Mouse (Mus musculus) mesoderm, embryonic 11.5 days (tissue): Measurements from ENCODE around the gene Zfp990.
"Not testable (repeated sequence)": the region's sequence is repeated elsewhere in the genome, so short reads cannot be mapped to it uniquely, and the experiment has no call there.

Experiments used
- DNase-seq: peaks from one replicate; pipeline ENCODE4 v3.0.0-alpha.2; 2012; ENCODE audit warnings: low read depth, low spot score

The Zfp990 gene

DNA sequence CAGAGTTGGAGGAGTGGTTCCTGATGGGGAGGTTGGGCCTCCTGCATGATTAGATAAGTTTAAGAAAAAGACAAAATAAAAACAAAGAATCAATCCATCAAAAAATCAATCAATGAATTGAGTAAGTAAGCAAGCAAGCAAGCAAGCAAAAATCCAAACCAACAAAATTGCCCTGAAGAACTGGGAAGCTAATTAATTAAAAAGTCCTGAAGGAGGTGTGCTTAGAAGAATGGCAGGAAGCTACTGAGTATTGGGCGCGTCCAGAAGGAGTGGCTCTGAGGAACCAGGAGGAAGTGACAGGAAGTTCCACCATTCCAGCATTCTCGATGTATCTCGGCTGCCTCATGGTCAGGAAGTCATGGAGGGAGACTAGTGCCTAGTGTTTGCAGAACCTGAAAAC, at the start of gene Zfp990:
Zfp990 (plus strand) TSS at position 301 of the 400 bp plus-strand sequence.
- DNase-seq: not testable (repeated sequence)

DNA sequence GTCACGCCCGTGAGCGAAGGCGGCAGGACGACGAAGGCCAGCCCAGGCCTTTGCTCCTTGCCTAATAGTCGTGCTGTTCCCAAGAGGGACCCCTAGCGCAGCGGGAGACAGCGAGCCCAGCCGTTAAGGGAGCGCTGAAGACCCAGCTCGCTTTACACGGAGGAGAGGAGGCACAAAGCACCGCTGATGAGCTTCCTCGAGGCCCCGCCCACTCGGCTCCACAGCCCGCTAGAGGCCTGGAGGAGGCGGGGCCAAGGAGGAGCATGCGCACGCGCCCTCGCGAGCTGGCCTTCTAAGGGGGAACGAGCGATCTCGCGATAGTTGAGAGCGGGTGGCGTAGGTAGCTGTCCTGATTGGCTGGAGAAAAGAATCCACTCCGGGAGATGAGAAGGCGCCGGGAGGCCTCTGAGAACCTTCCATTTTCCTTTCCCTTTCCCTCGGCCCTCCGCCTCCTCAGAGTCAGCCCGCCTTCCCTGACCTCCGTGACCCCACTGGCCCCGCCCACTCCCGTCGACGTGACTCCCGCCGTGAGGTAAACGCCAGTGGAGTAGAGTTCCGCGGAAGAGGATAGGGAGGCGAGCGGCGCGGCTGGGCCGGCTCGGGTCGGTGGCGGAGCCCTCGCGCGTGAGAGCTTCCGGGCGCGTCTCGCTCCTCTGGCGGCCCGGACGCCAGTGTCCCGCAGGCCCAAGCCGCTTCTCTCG, 46.9 kb upstream of the Zfp990 start:
- DNase-seq: not testable (repeated sequence)

DNA sequence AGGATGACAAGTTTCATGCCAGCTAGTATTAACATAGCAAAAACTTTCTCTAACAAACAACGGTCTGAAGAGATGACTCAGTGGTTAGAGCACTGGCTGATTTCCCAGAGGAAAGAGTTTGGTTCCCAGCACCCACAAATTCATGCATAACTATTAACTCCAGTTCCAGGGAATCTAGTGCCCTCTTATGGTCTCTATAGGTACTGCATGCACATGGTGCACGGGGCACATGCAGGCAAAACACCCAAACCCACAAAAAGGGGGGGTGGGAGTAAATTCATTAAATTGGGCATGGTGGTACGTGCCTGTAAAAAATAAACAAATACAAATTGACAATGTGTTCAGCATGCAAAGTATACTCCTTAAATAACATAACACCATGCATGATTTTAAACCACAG, 32.4 kb upstream of the Zfp990 start:
- DNase-seq: no peak

DNA sequence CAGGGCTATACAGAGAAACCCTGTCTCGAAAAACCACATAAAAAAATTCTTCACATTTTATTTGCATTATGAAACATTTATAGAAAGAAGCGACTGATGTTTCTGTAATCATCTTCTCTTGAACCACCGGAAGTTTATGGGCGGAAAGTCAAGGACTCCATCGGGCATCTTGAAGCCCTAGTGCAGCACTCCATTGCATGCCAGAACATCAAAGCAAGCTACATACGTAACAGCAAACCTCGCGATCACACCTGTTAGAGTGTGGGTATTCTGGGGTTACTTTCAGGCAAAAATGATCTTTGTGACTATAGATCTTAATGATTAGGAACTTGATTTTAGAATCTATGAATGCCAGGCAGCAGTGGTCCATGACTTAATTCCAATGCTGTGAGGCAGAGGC, 29.9 kb upstream of the Zfp990 start:
- DNase-seq: not testable (repeated sequence)

- no peak for DNase-seq
These were observed 21.2 kb upstream of the Zfp990 start for GRCm38 (mm10) chr4:145489396-145489795.

- DNase-seq: no peak
These were observed 18.4 kb upstream of the Zfp990 start for GRCm38 (mm10) chr4:145492132-145492531.

- not testable (repeated sequence) for DNase-seq
These were observed 17.2 kb upstream of the Zfp990 start for GRCm38 (mm10) chr4:145493316-145493715.

GRCm38 (mm10) chr4:145514637-145515036, 4.1 kb downstream of the Zfp990 start:
- not testable (repeated sequence) for DNase-seq

DNA sequence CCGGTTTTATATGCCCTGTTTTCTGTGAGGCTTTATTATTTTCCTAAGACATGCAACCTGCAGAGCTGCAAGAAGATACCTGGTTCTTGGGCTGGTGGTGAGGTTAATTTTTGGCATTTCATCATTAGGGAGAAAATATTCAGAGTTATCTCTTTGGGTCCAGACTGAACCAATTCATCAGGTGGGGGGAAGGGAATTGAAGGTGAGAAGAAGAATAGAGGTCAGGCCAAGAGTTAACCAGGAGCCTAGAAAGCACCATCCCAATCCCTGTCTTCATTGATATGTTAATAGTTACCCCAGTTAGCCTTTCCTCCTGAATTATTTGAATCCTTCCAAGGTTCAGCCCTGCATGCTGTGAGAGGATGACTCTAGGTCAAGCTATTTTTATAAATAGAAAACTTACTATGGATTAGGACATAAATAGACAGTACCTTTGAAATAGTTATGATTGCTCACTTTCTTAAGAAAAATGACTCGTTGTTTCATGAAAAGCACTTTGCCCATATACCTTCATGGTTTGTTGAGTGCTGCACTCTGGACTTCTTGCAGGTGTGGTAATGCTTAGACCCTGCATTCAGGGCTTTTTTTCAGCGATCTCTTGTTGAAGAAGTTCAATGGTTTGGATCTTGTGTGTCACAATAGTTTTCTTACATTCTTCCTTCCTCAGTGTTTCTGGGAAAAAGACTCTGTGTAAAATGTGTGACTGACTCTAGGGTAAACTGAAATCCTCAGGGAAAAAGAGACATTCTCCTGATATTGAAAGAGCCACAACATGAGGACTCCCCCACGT, 5.4 kb downstream of the Zfp990 start:
- DNase-seq: not testable (repeated sequence)

DNA sequence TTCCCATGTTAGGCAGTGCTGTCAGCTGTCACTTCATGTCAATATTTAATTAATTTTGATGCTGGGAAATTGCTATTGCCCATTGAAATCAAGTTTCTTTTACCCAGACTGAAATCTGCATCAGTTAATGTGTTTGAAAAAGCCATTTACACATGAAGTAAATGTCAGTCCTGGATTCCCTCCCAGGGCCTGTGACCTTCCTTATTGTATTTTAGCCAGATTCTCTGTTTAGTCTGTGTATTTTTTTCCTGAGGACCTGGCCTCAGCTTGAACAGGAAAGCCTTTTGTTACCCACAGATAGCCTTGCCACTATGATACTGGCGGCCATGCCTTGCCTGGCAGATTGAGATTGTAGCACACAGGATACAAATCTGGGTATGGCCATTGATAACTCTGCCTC, 6.8 kb downstream of the Zfp990 start:
- not testable (repeated sequence) for DNase-seq

GRCm38 (mm10) chr4:145543861-145544260, 33.3 kb downstream of the Zfp990 start:
- not testable (repeated sequence) for DNase-seq

GRCm38 (mm10) chr4:145545106-145545505, 34.5 kb downstream of the Zfp990 start:
- DNase-seq: not testable (repeated sequence)

- DNase-seq: not testable (repeated sequence)
These were observed 35.3 kb downstream of the Zfp990 start for GRCm38 (mm10) chr4:145545734-145546349.

GRCm38 (mm10) chr4:145546477-145546876, 35.9 kb downstream of the Zfp990 start:
- not testable (repeated sequence) for DNase-seq

- no peak for DNase-seq
These were observed 46.1 kb downstream of the Zfp990 start for GRCm38 (mm10) chr4:145556680-145557079.

- DNase-seq: no peak
These were observed 49.0 kb downstream of the Zfp990 start for GRCm38 (mm10) chr4:145559505-145560099.

DNA sequence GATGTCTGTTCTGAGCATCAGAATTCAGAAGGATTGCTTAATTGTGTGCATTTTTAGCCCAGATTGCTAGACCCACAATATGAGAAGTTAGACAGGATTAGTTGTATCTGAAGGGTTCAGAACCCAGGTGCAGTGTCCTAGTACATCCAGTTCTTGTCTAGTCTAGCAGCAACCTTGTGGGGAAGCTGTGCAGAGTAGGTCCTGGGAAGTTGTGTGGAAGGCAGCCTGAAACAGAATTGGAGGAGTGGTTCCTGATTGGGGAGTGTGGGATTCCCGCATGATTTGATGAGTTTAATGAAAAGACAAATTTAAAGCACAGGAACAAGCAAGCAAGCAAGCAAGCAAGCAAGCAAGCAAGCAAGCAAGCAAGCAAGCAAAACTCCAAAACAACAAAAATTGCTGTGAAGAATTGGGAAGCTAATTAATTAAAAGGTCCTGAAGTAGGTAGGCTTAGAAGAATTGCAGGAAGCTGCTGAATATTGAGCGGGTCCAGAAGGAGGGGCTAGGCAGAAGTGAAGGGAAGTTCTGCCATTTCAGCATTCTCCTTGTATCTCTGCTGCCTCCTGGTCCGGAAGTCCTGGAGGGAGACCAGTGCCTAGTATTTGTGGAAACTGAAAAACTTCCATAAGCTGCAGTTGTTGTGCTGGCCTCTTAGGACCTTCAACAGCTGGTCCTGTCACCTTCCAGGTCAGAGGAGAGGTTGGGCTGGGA, 53.7 kb downstream of the Zfp990 start:
- DNase-seq: no peak

GRCm38 (mm10) chr4:145570461-145570860, 59.9 kb downstream of the Zfp990 start:
- DNase-seq: not testable (repeated sequence)

- DNase-seq: not testable (repeated sequence)
These were observed 66.1 kb downstream of the Zfp990 start for GRCm38 (mm10) chr4:145576623-145577022.

DNA sequence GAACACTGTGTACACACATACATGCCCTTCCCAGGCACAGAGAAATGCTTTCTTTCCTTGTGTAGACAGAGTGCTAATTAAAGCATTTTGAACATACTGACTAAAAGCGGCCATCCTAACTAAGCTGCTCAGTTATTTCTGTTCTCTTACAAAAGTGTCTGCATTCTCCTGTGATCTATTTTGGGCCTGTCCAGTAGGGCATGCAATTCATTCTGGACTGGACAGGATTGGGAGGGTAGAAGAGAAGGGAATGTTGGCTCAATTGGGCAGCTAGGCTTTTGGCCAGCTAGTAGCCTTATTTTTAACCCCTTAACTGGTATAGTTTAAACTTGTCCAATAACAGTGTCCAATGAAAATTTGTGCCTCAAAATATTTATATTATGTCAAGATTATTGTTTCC, 69.8 kb downstream of the Zfp990 start:
- not testable (repeated sequence) for DNase-seq

- peak; percentile 39 for DNase-seq
These were observed 74.5 kb downstream of the Zfp990 start, which contains the start of gene Gm13212 for GRCm38 (mm10) chr4:145585078-145585477. Gm13212 (plus strand) TSS chr4:145585166.
